Mouse (Mus musculus): Measurements from ENCODE around the gene Osbpl10.
"Not testable (repeated sequence)": the region's sequence is repeated elsewhere in the genome, so short reads cannot be mapped to it uniquely, and the experiment has no call there.

Gene Osbpl10

GRCm38 (mm10) chr9:115272451-115272850 is 294.1 kb downstream of the Osbpl10 start:
- not testable (repeated sequence) for DNase-seq (ENCODE audit: low spot score)

GRCm38 (mm10) chr9:115273095-115273649 is 294.8 kb downstream of the Osbpl10 start:
- no peak for DNase-seq (ENCODE audit: low spot score)

GRCm38 (mm10) chr9:115274806-115275205 is 296.4 kb downstream of the Osbpl10 start:
- no peak for DNase-seq (ENCODE audit: low spot score)

DNA sequence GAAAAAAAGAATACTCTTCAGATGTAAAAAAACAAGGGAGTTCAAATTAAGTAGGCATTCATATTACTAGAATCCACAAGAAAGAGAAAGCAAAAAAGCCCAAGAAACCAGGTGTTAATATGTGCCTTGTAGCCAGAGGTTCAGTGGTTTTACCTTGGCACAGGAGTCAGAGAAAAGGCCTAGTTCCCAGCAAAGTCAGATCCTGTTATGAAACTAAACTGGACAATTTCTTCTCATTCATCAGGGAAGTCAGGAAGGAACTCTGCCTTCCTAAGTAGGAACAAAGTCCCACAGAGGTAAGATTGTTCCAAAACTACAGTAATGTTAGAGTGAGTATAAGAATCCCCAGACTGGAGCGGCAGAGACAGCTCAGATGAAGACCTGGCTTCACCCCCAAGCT is 300.3 kb downstream of the Osbpl10 start:
- no peak for DNase-seq (ENCODE audit: low spot score)

All from embryo, embryonic 10 days (tissue).